Mouse (Mus musculus) urinary bladder, postnatal 14 days (tissue): ENCODE measurements around the gene Dennd6a.

Experiments used
- DNase-seq: peaks from one replicate; pipeline ENCODE4 v3.0.0; 2021; ENCODE audit warnings: low spot score

Gene Dennd6a

DNA sequence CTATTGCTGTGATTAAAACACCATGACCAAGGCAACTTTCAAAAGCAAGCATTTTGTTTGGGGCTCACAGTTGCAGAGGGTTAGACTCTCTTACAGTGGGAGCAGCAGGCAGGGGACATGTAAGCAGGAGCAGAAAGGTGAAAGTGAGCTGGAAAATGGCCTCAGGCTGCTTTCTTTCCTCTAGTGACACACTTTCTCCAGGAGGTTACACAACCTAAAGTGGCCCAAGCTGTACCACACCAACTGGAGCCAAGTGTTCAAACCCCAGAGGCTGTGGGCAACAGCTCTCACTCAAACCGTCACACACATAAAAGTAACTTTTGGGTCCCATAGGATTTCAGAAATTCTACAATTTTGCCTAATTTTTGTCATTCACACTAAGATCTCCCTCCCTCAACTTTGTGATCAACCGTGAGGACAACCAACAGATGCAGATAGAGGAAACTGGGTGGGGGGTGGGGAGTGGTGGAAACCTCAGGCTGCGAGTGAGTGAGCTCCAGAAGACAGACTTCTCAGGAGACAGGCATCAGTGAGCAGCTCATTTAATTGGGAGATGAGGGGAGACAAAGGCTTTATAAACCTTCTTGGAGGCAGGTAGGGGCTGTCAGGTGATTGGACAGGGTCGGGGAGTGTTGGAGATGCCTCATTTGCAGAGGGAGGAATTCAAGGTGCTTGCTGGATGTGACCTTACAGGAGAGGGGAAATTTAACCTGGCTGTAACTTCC lies 1.5 kb upstream of the Dennd6a start:
- no peak for DNase-seq

DNA sequence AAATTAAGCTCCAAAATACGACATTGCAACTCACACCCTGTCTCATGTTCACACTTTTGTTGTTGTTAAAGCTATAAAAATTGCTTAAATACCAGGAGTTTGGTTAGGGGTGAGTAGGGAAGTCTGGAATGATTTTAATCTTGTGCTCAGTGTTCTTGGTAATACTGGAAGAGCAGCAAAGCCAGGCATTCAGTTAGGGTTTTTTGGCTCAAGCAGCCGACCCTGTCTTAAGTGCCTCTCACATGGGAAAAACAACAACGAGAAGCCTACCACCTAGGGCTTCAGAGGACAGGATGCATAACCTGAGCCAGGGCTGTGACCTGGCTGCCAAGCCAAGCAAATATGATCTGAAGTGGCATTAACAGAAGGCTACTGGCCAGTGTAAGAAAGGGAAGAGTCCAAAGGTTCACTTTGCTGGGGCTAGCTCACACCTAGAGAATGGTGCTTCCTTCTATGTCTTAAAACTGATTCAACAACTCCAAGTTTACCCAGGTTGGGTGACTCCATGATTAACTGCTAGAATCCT lies 2.7 kb downstream of the Dennd6a start:
- no peak for DNase-seq

DNA sequence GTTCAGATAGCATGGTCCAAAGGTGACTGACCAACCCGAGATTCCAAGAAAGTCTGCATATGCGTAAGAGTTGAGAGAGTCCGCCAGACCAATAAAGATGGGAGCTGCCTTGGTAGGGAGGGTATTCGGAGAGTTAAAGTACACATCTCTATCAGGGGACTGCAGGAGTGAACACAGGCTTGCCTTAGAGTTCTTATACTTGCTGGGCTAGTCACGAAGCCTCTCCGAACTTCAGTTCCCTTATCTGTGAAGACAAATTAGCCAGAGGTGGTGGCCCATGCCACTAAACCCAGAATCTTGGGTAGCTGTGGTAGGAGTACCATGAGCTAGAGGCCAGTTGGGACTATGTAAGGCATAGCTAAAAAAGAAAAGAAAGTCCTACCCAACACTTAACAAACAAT lies 5.1 kb downstream of the Dennd6a start:
- DNase-seq, result no peak

DNA sequence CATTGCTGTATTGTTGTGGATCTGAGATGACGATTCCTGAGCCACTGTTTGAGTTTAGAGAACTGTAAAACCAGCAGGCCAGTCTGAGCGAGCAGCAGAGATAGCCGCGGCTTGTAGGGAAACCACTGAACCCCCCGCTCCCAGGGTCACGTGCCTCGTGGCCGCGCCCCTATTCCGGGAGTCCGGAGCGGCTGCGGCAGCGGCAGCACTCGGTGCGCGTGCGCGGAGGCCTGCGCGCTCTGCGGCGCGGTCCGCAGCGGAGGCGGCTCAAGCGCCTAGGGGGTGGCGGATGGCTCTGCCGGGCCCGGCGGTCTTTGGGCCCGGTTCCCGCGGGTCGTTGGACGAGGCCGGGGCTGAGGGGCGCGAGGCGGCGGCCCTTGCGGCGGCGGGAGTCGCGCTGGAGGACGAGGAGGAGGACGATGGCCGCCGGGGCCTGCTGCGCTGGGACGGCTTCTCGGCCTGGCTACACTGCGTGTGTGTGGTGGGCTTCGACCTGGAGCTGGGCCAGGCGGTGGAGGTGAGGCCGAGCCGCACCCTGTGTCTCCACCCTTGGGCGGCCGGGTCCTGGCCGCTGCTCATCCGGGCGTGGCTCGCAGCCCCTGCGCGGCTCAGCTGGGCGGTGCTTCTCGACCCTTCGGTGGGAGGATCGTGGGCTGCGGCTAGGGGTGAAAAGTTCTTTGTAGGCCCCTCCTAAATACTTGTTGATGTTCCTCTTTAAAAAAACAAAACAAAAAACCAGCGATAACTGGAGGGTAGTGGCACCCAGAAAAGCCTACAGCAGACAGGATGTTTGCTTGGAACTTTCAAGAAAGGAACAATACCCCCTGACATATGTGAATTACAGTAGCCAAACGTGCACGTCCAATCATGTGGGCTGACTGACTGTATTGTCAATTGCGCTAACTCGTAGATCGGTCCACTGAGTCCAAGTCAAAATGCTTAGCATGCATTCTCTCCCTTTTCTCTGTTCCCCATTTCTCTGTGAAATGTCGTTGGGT lies 6.0 kb downstream of the Dennd6a start:
- DNase-seq, result peak; percentile 92

DNA sequence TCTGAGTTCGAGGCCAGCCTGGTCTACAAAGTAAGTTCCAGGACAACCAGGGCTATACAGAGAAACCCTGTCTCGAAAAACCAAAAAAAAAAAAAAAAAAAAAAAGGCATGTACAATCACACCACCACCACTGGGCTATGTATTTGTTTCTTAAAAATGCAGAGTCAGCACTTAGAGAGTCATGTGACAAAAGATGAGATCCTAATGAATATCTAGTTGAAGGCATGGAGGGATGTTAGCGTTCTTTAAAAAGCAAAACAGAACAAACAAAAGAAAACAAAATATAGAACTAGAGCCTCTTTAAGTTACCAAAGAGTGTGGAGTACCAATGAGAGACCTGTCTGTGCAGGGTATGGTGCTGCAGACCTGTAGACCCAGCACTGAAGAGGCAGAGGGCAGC lies 10.0 kb downstream of the Dennd6a start:
- DNase-seq, result no peak

DNA sequence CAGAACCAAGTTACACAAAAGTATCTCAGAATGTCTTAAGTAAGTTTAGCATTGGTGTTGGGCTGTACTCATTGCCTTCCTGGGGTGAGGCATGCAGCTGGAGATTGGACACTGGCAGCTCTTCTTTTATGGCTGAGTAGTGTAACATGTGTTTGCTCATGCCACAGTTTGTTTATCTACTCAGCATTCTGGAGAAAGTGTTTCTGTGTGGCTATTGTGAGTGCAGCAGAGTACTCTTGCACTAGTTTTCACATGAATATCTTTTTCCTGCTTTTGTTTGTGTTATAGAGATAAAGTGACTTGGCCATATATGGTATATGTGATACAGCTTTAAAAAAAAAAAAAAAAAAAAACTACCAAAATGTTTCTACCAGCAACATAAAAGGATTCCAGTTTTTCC lies 13.5 kb downstream of the Dennd6a start:
- no peak for DNase-seq

DNA sequence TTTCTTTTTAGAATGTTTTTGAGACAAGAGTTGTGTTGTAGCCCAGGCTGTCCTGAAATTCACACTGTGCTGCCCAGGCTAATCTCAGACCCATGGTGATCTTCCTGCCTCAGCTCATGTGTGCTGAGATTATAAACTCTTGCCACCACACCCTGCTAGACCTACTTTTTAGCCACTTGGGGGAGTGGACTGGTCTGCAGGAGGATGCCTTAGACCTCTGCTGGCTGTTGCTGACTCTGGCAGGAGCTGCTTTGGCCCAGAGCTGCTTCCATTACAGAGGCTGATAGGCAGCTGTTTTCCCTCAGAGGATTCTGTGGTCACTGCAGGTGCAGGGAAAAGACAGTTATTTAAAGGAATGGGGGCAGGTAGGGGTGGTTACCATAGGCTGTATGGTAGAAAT lies 17.7 kb downstream of the Dennd6a start:
- no peak for DNase-seq

DNA sequence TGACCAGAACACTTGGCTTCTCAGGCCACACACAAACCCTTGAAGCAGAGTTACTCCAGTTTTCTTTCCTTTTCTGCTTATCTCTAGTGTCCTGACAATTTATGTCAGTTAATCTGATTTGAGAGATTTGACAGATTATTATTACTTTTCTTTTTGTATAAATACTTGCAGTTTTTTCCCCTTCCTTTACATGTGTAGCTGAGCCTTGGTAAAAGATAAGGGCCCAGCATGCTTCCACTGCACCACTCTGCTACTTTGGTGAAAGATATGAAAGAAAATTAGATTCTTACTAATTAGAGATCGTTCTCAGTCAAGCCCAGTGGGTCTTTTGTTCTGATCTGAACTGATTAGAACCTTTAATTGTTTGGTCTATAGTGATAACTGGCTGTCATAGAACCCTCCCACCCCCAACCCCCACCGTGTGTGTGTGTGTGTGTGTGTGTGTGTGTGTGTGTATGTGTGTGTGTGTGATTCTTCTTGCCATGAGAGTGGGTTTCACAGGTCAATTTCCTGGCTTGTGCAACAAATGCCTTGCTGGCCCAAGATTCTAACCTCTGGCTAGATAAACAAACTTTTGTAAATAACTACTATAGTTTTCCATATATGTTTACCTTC lies 19.7 kb downstream of the Dennd6a start:
- DNase-seq, result no peak

DNA sequence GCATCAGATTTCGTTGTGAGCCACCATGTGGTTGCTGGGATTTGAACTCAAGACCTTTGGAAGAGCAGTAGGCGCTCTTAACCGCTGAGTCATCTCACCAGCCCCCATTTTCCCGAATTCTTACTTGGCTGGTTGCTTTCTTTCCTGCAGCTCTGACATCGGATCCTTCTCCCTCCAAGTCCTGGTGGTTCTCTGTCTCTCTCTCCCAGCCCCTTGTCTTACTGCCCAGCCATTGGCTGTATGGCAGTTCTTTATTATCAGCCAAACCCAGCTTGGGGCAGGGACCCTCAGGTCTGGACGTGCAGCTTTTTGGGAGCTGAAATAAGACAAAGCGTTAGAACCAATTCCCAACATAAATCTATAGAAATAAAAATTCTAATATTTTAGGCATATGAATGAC lies 21.5 kb downstream of the Dennd6a start:
- no peak for DNase-seq

DNA sequence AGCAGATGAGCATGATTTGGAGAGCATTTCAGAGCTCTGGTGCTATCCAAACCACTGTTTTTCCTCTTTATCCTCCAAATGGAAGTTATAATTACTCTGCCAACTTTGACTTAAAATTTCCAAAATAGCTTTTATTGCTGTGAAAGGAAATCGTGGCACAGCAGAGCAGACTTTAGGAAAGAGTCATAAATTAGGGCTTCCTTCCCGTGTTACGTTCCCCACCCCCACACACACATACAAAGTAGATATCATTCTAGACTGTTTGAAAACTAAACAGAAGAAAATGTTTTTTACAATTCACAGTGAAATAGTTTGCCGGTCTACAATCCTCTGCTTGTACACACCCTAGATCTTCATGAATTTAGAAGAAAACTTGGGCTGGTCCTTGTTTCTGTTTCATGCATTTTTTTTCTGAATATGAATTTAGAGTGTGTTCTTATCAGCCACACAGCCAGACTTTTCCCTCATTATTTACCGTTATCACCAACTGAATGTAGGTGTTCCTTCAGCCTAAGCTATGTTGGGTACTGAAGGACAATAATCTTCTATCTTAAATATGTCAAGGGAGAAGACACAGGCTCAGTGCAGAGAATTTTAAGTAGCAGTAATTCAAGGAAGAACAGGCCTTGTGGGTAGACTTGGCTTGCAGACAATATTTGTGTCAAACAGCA lies 22.2 kb downstream of the Dennd6a start:
- DNase-seq, result no peak

DNA sequence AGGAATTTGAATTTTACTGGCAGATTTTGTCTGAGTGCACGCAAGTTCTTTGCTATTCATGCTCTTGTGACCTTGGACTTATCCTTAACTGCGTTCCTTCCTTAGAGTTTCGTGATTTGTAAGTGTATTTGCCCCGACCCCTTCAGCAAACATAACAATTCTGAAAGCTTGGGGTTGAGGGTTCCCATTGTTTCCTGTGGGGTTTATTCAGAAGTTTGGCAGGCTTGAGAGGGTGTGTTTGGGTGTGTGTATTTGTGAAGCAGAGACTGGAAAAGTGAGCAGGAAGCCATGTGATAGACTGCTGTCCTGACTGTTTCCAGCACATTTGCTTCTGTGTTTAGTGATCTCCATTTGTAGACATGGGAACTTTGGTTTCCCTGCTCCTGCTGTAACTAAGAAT lies 31.7 kb downstream of the Dennd6a start:
- DNase-seq, result no peak

DNA sequence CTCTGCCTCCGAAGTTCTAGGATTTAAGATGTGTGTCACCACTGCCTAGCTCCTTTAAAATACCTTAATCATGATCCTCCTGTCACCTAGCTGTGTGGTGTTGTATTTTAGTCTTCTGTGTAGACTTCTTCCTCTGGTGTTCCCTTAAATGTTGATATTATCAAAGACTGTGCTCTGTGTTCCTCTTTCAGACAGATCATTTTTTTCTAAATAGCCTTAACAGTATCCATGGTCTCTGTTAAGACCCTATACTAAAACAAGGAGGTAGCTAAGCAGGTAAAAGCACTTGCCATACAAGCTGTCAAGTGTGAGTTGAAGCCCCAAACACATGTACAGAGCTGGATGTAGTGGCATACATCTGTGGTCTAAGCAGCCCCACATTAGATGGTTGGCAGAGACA lies 36.0 kb downstream of the Dennd6a start:
- DNase-seq, result no peak

DNA sequence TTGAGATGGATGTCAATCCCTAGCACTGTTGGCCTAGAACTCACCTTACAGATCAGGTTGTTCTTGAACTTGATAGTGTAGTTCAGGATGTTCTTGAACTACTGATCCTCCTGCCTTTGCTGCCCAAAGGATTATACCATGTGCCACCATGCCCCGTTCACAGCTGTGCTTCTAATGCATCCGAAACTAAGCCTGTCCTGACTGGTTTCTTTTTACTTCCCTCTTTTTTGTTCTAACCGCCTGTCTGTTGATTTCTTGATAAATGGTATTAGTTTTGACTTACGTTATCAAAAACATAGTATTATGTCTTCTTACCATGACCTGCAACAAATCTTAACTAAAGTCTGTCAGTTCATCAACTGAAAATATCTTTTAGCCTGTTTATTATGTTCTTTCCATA lies 37.0 kb downstream of the Dennd6a start:
- no peak for DNase-seq

DNA sequence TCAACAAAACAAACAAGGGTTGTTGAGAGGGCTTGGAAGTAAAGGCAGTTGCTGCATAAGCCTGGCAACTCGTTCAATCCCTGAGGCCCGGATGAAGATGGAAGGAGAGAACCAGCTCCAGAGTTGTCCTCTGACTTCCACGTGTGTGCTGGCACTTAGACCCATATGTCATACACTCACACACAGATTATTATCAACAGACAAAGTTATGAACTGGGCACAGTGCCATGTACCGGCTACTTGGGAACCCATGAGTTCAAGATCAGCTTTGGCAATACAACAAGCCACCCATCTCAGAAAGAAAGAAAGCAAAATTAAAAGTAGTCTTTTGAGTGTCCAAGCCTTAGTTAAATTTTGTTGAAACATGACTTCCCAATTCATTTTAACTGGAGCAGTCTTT lies 51.6 kb downstream of the Dennd6a start:
- DNase-seq, result no peak

DNA sequence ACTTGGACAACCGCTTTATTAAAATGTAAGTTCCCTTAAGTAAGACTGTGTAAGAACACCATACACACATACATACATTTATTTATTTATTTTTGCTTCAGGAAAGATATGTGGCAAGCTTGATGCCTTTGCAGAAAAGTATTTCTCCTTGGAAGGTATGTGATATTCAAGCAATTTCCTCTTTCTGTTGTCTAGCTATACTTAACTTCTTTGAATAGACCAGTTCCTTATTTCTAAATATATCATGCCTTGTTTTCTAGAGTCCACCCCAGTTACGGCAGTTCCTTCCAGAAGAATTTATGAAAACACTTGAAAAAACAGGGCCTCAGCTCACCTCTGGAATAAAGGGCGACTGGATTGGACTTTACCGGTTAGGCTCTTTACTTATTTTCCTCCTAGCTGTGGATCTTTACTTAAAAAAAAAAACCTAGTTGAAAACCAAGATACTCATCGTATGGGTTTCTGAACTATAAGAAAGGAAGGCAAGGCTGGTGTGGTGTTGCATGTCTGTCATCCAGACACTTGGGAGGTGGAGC lies 53.0 kb downstream of the Dennd6a start:
- no peak for DNase-seq

DNA sequence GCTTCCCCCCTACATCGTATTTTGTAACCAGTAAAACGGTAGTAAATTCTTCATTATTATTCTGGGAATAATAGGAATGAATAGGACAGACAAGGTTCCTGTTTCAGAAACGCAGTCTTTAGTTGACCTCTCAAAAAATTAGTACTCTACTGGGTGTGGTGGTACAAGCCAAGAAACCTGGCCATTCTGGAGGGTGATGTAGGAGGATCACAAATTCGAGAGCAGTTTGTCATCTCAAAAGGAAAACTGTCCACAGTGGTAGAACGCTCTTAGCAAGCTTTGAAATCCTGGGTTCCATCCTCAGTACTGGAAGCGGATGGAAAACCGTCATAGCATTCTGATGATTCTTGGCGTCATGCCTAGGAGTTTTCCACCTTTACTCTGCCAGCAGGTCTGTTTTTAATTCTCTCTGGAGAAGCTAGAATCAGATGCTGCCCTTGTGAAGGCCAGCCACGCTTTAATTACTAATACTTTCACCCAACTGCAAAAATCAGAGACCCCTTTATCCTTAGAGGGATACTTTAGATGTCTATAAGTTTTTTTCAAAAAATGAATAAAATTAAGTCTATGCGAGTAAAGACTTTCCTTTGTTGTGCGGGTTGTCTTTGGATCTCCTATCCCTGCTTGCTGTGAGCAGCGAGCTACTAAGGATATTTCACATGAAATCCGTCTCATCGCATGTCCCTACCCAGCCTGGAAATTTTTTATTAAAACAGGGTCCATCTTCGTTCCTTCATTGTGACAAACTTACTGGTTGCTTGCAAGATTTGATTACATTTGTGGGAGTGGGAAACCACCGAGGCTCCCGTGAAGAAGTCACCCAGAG lies 63.6 kb downstream of the Dennd6a start:
- DNase-seq, result peak; percentile 17

DNA sequence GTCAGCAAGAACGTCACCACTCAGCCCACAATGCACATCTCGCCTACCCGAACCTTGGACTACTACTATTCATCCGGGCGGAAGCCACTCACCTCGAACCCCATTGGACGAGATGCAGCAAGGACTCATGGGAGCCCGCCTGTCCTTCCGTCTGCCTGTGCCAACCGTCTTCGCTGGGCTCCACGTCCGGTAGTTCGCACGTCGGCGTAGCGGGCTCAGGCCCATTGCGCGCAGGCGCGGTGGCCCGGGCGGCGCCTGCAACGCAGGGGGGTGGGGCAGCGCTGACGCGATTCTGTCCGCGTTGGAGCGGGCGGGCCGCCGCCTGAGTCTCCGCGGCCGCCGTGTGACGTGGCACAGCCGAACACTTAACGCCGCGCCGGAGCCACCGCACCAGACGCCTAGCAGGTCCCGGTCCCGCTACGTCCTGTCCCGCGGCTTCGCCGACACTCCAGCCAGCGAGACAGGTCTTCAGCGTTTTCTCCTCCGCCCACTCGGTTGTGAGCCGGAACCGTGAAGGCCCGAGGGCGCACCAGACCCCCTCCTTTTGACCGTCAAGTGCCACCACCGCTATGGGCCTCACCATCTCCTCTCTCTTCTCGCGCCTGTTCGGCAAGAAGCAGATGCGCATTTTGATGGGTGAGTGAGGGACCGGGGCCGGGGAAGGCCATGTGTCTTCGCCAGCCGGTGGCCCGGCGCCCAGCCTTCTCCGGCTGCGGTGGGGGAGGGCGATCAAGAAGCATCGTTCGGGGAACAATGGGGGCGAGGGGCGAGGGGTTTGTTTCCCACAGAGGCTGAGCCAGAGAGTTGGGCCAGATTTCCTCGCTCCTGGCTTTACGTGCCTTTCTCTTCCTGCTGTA lies 64.4 kb downstream of the Dennd6a start, which contains the start of gene Arf4:
Arf4 (plus strand) TSS at position 224 of the 857 bp plus-strand sequence.
- peak; percentile 97 for DNase-seq

DNA sequence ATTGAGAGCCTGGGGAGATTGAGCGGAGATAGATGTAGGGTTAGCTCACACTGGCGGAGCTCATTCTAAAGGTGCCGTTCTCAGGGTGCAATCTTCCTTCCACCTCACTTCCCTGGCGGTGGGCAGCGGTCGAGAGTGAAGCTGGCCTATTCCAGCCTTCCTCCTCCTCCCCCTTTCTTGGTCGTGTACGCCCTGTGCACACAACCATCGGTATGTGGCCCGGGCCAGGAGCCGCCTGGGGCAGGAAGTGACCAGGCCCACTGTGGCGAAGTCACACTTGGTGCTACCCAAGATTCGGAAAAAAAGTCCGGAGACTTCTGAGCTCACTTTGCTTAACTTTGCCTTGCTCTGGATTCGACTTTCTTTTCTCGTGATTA lies 65.0 kb downstream of the Dennd6a start:
- peak; percentile 76 for DNase-seq

DNA sequence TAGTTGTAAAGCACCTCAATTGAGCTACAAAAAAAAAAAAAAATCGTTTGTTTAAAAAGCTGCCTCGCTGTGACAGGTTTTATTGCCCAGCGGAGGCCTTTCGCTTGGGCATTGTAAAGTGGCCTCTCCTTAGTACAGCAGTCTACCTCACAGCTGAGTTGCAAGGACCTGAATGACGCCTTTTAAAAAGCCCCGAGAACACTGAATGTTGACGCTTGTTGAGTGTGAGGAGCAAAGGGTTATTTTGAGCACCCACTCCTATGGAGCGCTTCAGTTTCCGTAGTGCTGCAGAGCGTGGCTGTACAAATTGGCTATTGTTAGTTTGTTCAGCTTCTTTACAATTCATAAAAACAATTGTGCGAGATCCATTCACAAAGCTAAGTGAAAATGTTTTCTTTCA lies 65.6 kb downstream of the Dennd6a start:
- no peak for DNase-seq

DNA sequence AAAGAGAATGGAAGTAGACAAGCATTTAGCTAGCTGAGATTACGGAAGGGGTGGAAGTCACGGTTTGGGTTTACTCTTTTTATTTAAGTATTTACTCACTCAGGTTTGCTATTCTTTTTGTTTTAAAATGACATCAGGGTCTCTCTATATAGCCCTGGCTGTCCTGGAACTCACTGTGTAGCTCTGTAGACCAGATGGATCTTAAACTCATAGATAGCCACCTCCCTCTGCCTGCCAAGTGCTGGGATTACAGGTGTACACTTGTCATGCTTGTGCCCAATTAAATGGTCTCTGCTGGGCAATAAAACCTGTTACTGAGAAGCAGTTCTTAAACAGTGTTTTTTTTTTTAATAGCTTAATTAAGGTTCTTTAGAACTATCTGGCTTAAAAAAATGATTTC lies 66.3 kb downstream of the Dennd6a start:
- DNase-seq, result peak; percentile 6
